Mouse (Mus musculus): Measurements from ENCODE around the gene Ankrd49. TPM values are rescaled to one million over a fixed set of nuclear protein-coding genes. Genes with fewer than 3 reads are reported as not detected.
A peak's percentile ranks its signal among the peaks of the same experiment; 100 is the strongest.

Gene Ankrd49
- polyA plus RNA-seq, 1 experiment from 2014 or later, result 35.7 TPM

DNA sequence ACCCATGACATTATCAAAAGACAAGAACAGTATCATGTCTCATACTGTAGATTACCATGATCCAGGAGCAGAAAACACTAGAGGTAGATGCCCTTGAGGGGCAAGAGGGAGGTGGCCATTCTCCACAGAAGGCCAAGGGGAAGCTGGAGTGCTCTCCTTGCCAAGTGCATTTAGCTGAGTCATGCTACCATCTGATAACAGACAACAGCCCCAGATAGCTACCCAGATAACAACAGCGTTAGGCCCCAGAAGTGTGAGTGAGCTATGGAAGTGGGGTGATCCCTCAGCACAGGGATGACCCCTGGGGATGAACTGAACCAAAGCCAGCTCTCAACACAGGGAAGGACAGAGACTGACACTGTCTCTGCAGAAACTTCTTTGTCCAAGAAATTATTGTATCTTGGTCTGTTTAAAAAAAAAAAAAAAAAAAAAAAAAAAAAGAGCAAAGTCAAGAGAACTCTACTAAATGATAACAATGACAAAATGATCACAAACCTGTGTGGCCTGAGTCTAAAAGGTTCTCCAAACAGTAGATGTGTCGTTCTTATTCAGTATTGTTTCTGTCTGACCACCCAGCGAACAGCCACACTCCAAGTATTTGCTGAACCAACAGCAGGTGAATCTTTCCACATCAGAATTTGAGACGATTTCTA is 45.0 kb downstream of the Ankrd49 start:
- no peaks in the 10 kb centered on the region for H3K36me3 ChIP-seq
- no peak overlapping the region for H3K9ac ChIP-seq
- H3K9me3 ChIP-seq, result no peaks in the 10 kb centered on the region
- H3K27me3 ChIP-seq, result no peaks in the 10 kb centered on the region
- no peak overlapping the region for H3K27ac ChIP-seq
- H3K4me1 ChIP-seq (replicated peaks), result no peaks in the 10 kb centered on the region
- ATAC-seq (ENCODE audit: low FRiP score), result no peak
- H3K4me2 ChIP-seq, result no peak overlapping the region
- H3K4me3 ChIP-seq, result no peak overlapping the region
- WGBS, result 84% methylated on average over 4 of the region's 4 CpGs

GRCm38 (mm10) chr9:14730941-14731541 is 53.6 kb downstream of the Ankrd49 start:
- peaks cover 19% of the 10 kb centered on the region for H3K27me3 ChIP-seq
- WGBS, result 38% methylated on average over 9 of the region's 9 CpGs
- peak; percentile 43; the same call in 1 of the 2 replicates for ATAC-seq (ENCODE audit: low FRiP score)
- H3K4me1 ChIP-seq (replicated peaks), result peaks cover 6% of the 10 kb centered on the region; the same call in 1 of the 2 replicates
- H3K27ac ChIP-seq, result no peak overlapping the region
- H3K9ac ChIP-seq, result no peak overlapping the region
- no peaks in the 10 kb centered on the region for H3K9me3 ChIP-seq
- no peak overlapping the region for H3K4me2 ChIP-seq
- no peak overlapping the region for H3K4me3 ChIP-seq
- H3K36me3 ChIP-seq, result no peaks in the 10 kb centered on the region

Other genes with a start within 250 kb of the Ankrd49 start
- 8.8 and 10.4 TPM in 2 replicates for gene Amotl1, start 139.8 kb downstream of the Ankrd49 start, polyA plus RNA-seq (2015; fragmentation: Nextera tagmentation; extraction: Ambion mirVana)
- 0.30 and 0.48 TPM in 2 replicates for gene Piwil4, start 44.1 kb downstream of the Ankrd49 start, polyA plus RNA-seq (2015; fragmentation: Nextera tagmentation; extraction: Ambion mirVana)
- gene Fut4, start 32.5 kb downstream of the Ankrd49 start, polyA plus RNA-seq (2015; fragmentation: Nextera tagmentation; extraction: Ambion mirVana), result 1.2 and 1.3 TPM in 2 replicates
- gene 1700012B09Rik, start 13.8 kb downstream of the Ankrd49 start, polyA plus RNA-seq (2015; fragmentation: Nextera tagmentation; extraction: Ambion mirVana), result 3.7 and 6.3 TPM in 2 replicates
- 11.9 and 15.5 TPM in 2 replicates for gene Mre11a, start 202 bp downstream of the Ankrd49 start, polyA plus RNA-seq (2015; fragmentation: Nextera tagmentation; extraction: Ambion mirVana)
- 0.70 and 1.1 TPM in 2 replicates for gene Gpr83, start 75.4 kb upstream of the Ankrd49 start, polyA plus RNA-seq (2015; fragmentation: Nextera tagmentation; extraction: Ambion mirVana)
- gene Izumo1r, start 119.1 kb upstream of the Ankrd49 start, polyA plus RNA-seq (2015; fragmentation: Nextera tagmentation; extraction: Ambion mirVana), result not detected in 2 replicates